Mouse (Mus musculus): ENCODE data around the gene Lrrc15. TPM values are rescaled to one million over a fixed set of nuclear protein-coding genes. Genes with fewer than 3 reads are reported as not detected.
A peak's percentile ranks its signal among the peaks of the same experiment; 100 is the strongest.

Lrrc15 gene
- polyA plus RNA-seq, 1 experiment from 2014 or later: 0.31 TPM

DNA sequence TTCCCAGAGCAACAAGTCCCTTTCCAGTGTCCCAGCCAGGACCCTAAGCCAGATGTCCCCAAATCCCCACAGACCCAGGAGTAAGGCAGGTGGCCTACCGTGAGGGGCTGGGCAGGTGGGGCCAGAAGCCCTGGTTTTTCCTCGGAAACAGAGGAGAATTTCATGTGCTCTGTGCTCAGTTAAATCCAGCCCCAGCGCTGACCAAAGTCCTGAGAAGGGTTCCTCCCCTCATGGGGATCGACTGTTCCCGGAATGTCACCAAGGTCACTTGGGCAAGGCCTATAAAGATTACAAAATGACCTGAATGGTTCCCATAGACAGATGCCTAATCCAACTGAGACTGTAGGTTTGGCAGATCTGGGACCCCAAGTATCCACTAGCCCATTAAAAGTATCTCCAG is 15.7 kb downstream of the Lrrc15 start, which contains the start of gene Cpn2:
TSS of gene Cpn2 (minus strand) at position 141 of the 400 bp plus-strand sequence.
- Histone ChIP-seq H3K9ac (replicated peaks; ENCODE audit: low read depth, low read length) (no peak within 1 kb of the TSS), H3K4me1 (ENCODE audit: control insufficient read depth, insufficient read depth, low read length) (no peaks in the 10 kb centered on the region), H3K27ac (ENCODE audit: low read depth, low read length) (no peak within 1 kb of the TSS), H3K4me3 (ENCODE audit: low read depth, low read length) (no peak within 1 kb of the TSS), H3K36me3 (ENCODE audit: control insufficient read depth, insufficient read depth, low read length) (no peaks in the 10 kb centered on the region), H3K27me3 (ENCODE audit: control insufficient read depth, insufficient read depth, low read length) (no peaks in the 10 kb centered on the region), H3K4me2 (ENCODE audit: low read depth, low read length) (no peak within 1 kb of the TSS), H3K9me3 (ENCODE audit: control insufficient read depth, low read length) (no peaks in the 10 kb centered on the region)
- WGBS: 82% methylated on average over 5 of the region's 5 CpGs
- ATAC-seq (ENCODE audit: low read depth): no peak

DNA sequence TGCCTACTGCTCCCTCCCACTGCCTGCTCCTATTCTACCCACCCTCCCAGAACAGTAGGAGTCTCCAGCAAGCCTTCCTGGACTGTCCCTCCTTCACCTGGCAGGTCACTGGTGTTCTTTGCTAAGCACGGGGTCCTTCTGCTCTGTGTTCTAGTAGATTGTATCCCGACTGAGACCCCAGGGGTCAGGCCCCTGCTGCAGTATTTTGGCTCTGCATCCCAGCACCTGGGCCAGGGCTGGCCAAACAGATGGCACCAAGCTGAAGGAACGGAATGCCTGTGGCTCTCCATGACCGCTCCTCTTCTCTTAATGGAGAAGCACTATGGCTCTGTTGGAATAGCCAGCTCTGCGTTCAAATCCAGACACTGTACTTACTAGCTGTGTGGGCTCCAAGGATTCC is 16.5 kb downstream of the Lrrc15 start:
- Histone ChIP-seq H3K36me3 (ENCODE audit: control insufficient read depth, insufficient read depth, low read length) (no peaks in the 10 kb centered on the region), H3K9me3 (ENCODE audit: control insufficient read depth, low read length) (no peaks in the 10 kb centered on the region), H3K9ac (replicated peaks; ENCODE audit: low read depth, low read length) (no peak overlapping the region), H3K27me3 (ENCODE audit: control insufficient read depth, insufficient read depth, low read length) (no peaks in the 10 kb centered on the region), H3K27ac (ENCODE audit: low read depth, low read length) (no peak overlapping the region), H3K4me3 (ENCODE audit: low read depth, low read length) (no peak overlapping the region), H3K4me2 (ENCODE audit: low read depth, low read length) (no peak overlapping the region), H3K4me1 (ENCODE audit: control insufficient read depth, insufficient read depth, low read length) (no peaks in the 10 kb centered on the region)
- ATAC-seq (ENCODE audit: low read depth): no peak
- WGBS: 89% methylated on average over 5 of the region's 5 CpGs

DNA sequence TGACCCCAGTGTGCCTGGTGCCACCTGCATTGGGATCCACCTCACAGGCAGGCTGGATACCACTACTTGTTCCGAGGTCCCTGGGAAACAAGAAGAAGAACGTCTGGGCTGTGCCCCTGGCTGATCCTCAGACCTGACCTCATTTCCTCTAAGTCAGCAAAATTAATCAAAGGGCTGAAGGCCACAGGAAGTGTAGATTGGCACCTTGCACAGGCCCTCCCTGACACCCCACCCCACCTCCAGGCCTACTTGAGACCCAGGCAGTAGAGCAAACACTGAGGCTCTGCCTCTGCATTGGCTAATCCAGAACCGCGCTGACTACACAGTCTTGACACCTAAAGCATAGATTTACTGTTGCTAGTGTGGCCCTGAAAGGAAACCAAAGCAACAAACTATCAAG is 17.4 kb downstream of the Lrrc15 start:
- no peak overlapping the region for H3K4me2 ChIP-seq (ENCODE audit: low read depth, low read length)
- H3K4me1 ChIP-seq (ENCODE audit: control insufficient read depth, insufficient read depth, low read length): no peaks in the 10 kb centered on the region
- no peak overlapping the region for H3K4me3 ChIP-seq (ENCODE audit: low read depth, low read length)
- H3K36me3 ChIP-seq (ENCODE audit: control insufficient read depth, insufficient read depth, low read length): no peaks in the 10 kb centered on the region
- H3K9me3 ChIP-seq (ENCODE audit: control insufficient read depth, low read length): no peaks in the 10 kb centered on the region
- WGBS: 83% methylated on average over 4 of the region's 4 CpGs
- no peaks in the 10 kb centered on the region for H3K27me3 ChIP-seq (ENCODE audit: control insufficient read depth, insufficient read depth, low read length)
- H3K27ac ChIP-seq (ENCODE audit: low read depth, low read length): no peak overlapping the region
- H3K9ac ChIP-seq (replicated peaks; ENCODE audit: low read depth, low read length): no peak overlapping the region
- no peak for ATAC-seq (ENCODE audit: low read depth)

DNA sequence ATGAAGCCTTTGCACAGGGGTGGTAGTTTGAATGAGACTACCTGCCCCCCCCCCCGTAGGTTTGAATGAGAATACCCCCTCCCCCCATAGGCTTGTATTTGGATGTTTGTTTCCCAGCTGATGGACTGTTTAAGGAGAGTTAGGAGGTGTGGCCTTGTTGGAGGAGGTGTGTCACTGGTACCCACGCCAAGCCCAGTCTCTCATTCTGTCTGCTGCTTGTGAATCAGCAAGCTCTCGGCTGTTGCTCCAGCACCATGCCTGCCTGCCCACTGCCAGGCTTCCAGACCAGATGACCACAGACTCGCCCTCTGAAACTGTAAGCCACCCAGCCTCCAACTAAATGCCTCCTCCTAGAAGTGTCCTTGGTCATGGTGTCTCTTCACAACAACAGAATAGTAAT is 19.9 kb downstream of the Lrrc15 start:
- 60% methylated on average over 4 of the region's 4 CpGs for WGBS
- no peaks in the 10 kb centered on the region for H3K27me3 ChIP-seq (ENCODE audit: control insufficient read depth, insufficient read depth, low read length)
- no peak for ATAC-seq (ENCODE audit: low read depth)

DNA sequence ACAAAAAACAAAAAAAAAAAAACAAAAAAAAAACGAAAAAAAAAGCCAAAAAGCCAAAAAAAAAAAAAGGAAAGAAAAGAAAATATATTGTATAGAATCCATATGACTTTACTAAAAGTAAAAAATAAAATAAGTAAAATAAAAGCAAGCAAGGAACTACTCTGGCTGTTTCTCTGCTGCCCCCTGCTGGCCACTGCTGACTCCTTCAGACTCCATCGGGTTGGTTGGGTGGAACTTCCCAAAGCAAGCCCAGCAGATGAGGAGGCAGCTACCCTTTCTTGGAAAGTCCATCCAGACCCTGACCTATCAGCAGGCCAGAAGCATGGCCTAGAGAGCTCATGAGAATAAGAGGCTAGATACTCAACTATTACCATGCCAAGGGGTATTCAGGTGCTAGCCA is 20.4 kb downstream of the Lrrc15 start:
- H3K9me3 ChIP-seq (ENCODE audit: control insufficient read depth, low read length): no peaks in the 10 kb centered on the region
- no peak overlapping the region for H3K9ac ChIP-seq (replicated peaks; ENCODE audit: low read depth, low read length)
- 0% methylated on average over 2 of the region's 2 CpGs for WGBS
- ATAC-seq (ENCODE audit: low read depth): 0 out of 2 replicates have a peak, but pooled peaks have one; percentile 21
- no peaks in the 10 kb centered on the region for H3K36me3 ChIP-seq (ENCODE audit: control insufficient read depth, insufficient read depth, low read length)
- H3K4me2 ChIP-seq (ENCODE audit: low read depth, low read length): no peak overlapping the region
- H3K4me1 ChIP-seq (ENCODE audit: control insufficient read depth, insufficient read depth, low read length): no peaks in the 10 kb centered on the region
- no peak overlapping the region for H3K27ac ChIP-seq (ENCODE audit: low read depth, low read length)
- H3K4me3 ChIP-seq (ENCODE audit: low read depth, low read length): no peak overlapping the region
- H3K27me3 ChIP-seq (ENCODE audit: control insufficient read depth, insufficient read depth, low read length): no peaks in the 10 kb centered on the region

More for the DNA sequence above, 19.9 kb downstream of the Lrrc15 start:
- no peak overlapping the region for H3K4me3 ChIP-seq (ENCODE audit: low read depth, low read length)
- no peak overlapping the region for H3K9ac ChIP-seq (replicated peaks; ENCODE audit: low read depth, low read length)
- H3K4me1 ChIP-seq (ENCODE audit: control insufficient read depth, insufficient read depth, low read length): no peaks in the 10 kb centered on the region
- H3K4me2 ChIP-seq (ENCODE audit: low read depth, low read length): no peak overlapping the region
- no peaks in the 10 kb centered on the region for H3K9me3 ChIP-seq (ENCODE audit: control insufficient read depth, low read length)
- H3K27ac ChIP-seq (ENCODE audit: low read depth, low read length): no peak overlapping the region
- no peaks in the 10 kb centered on the region for H3K36me3 ChIP-seq (ENCODE audit: control insufficient read depth, insufficient read depth, low read length)

DNA sequence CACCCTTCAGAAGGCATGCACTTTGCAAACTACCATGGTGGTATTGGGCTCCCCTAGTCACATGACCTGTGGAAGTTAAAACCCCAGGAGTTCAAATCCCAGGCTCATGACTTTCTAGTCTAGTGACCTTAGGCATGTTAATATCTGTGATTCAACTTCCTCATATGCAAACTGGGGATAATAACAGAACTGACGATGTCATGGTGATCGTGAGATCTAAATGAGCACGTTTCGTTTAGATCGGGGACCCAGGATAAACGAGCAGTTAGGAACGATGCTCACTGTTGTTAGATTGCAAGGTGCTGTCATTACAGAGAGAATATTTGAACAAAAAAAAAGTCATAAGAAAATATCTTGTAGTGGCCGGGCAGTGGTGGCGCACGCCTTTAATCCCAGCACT is 20.9 kb downstream of the Lrrc15 start:
- Histone ChIP-seq H3K36me3 (ENCODE audit: control insufficient read depth, insufficient read depth, low read length) (no peaks in the 10 kb centered on the region), H3K9ac (replicated peaks; ENCODE audit: low read depth, low read length) (no peak overlapping the region), H3K27ac (ENCODE audit: low read depth, low read length) (no peak overlapping the region), H3K4me1 (ENCODE audit: control insufficient read depth, insufficient read depth, low read length) (no peaks in the 10 kb centered on the region), H3K9me3 (ENCODE audit: control insufficient read depth, low read length) (no peaks in the 10 kb centered on the region), H3K27me3 (ENCODE audit: control insufficient read depth, insufficient read depth, low read length) (no peaks in the 10 kb centered on the region), H3K4me2 (ENCODE audit: low read depth, low read length) (no peak overlapping the region), H3K4me3 (ENCODE audit: low read depth, low read length) (no peak overlapping the region)
- no peak for ATAC-seq (ENCODE audit: low read depth)
- 90% methylated on average over 10 of the region's 10 CpGs for WGBS

DNA sequence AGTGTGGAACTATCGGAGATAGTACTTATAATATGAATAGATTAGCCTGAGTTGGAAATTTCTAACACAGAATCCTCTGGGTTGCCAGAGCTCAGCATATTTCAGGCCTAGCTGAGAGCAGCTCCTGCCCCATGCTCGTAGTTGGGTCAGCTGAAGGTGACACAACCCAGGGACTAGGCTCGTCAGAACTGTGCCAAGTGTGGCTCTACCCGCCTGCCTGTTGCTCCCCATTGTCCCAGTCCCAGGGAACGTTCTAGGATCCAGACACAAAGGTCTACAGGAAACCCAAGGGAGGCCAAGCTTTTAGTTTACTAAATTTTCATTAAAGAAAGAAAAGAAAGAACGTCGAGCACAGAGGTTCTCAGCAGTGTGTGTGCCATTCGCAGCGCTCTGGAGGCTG is 21.7 kb downstream of the Lrrc15 start:
- 88% methylated on average over 9 of the region's 9 CpGs for WGBS
- no peak overlapping the region for H3K4me2 ChIP-seq (ENCODE audit: low read depth, low read length)
- no peak for ATAC-seq (ENCODE audit: low read depth)

DNA sequence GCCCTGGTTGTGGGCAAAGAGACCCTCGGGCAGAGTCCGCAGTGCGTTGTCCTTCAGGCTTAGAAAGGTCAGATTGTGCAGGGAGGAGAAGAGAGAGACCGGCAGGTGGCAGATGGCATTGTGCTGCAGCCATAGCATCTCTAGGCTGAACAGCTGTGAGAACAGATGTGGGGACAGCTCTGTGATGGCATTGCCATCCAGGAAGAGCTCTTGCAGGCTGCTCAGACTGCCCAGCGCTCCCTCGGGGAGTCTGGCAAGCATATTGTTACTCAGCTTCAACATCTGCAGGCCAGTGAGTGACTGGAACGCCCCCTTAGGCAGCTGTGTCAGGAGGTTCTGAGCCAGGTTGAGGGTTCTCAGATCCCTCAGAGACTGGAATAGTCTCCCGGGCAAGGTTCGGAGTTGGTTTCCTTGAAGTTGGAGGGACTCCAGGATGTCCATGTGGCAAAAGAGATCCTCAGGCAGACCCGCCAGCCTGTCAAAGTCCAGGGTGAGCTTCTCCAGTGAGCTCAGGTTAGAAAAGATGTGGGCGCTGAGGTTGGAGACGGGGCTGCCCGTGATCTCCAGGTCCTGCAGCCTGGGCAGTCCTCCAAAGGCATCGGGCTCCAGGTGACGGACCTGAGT is 22.9 kb downstream of the Lrrc15 start:
- Histone ChIP-seq H3K4me2 (ENCODE audit: low read depth, low read length) (no peak overlapping the region), H3K27ac (ENCODE audit: low read depth, low read length) (no peak overlapping the region), H3K9ac (replicated peaks; ENCODE audit: low read depth, low read length) (no peak overlapping the region), H3K27me3 (ENCODE audit: control insufficient read depth, insufficient read depth, low read length) (no peaks in the 10 kb centered on the region), H3K36me3 (ENCODE audit: control insufficient read depth, insufficient read depth, low read length) (no peaks in the 10 kb centered on the region), H3K4me3 (ENCODE audit: low read depth, low read length) (no peak overlapping the region), H3K9me3 (ENCODE audit: control insufficient read depth, low read length) (no peaks in the 10 kb centered on the region), H3K4me1 (ENCODE audit: control insufficient read depth, insufficient read depth, low read length) (no peaks in the 10 kb centered on the region)
- ATAC-seq (ENCODE audit: low read depth): no peak
- WGBS: 89% methylated on average over 15 of the region's 15 CpGs

More for the DNA sequence above, 21.7 kb downstream of the Lrrc15 start:
- Histone ChIP-seq H3K4me1 (ENCODE audit: control insufficient read depth, insufficient read depth, low read length) (no peaks in the 10 kb centered on the region), H3K27ac (ENCODE audit: low read depth, low read length) (no peak overlapping the region), H3K27me3 (ENCODE audit: control insufficient read depth, insufficient read depth, low read length) (no peaks in the 10 kb centered on the region), H3K9ac (replicated peaks; ENCODE audit: low read depth, low read length) (no peak overlapping the region), H3K36me3 (ENCODE audit: control insufficient read depth, insufficient read depth, low read length) (no peaks in the 10 kb centered on the region), H3K4me3 (ENCODE audit: low read depth, low read length) (no peak overlapping the region), H3K9me3 (ENCODE audit: control insufficient read depth, low read length) (no peaks in the 10 kb centered on the region)

DNA sequence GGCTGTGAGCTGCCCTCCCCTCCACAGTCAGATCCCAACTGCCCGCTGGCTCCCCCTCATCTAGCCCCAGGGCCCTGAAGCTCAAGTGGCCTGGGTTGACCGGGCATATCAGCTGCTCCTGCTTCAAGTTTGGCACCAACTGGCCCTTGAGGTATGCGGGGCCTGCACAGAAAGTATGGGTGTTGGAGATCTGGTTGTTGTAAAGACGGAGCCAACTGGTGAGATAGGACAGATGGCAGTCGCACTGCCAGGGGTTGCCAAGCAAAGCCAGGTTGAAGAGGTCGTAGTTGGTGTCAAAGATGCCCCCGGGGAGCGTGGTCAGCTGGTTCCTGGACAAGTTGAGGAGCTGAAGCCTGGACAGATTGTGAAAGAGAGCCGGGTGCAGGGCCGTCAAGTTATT is 23.6 kb downstream of the Lrrc15 start:
- H3K4me2 ChIP-seq (ENCODE audit: low read depth, low read length): no peak overlapping the region
- WGBS: 87% methylated on average over 10 of the region's 10 CpGs

More for the DNA sequence above, 23.6 kb downstream of the Lrrc15 start:
- H3K27ac ChIP-seq (ENCODE audit: low read depth, low read length): no peak overlapping the region
- no peak overlapping the region for H3K9ac ChIP-seq (replicated peaks; ENCODE audit: low read depth, low read length)
- no peak overlapping the region for H3K4me3 ChIP-seq (ENCODE audit: low read depth, low read length)
- no peaks in the 10 kb centered on the region for H3K4me1 ChIP-seq (ENCODE audit: control insufficient read depth, insufficient read depth, low read length)
- no peak for ATAC-seq (ENCODE audit: low read depth)
- H3K36me3 ChIP-seq (ENCODE audit: control insufficient read depth, insufficient read depth, low read length): no peaks in the 10 kb centered on the region
- H3K27me3 ChIP-seq (ENCODE audit: control insufficient read depth, insufficient read depth, low read length): no peaks in the 10 kb centered on the region
- no peaks in the 10 kb centered on the region for H3K9me3 ChIP-seq (ENCODE audit: control insufficient read depth, low read length)

Data from neural tube, embryonic 14.5 days (tissue).